Mouse (Mus musculus): ENCODE measurements around the gene Sv2c.

Sv2c gene

GRCm38 (mm10) chr13:96052755-96053154 is 79.6 kb downstream of the Sv2c start:
- in situ Hi-C loops (cut with MseI, MboI) = no loop called here

GRCm38 (mm10) chr13:96045396-96045795 is 87.0 kb downstream of the Sv2c start:
- in situ Hi-C loops (cut with MseI, MboI) = no loop called here

- in situ Hi-C loops (cut with MseI, MboI) = no loop called here
These were observed 91.9 kb downstream of the Sv2c start for GRCm38 (mm10) chr13:96040275-96041042.

- in situ Hi-C loops (cut with MseI, MboI) = no loop called here
These were observed 92.8 kb downstream of the Sv2c start for GRCm38 (mm10) chr13:96039536-96039935.

- in situ Hi-C loops (cut with MseI, MboI) = no loop called here
These were observed 101.8 kb downstream of the Sv2c start for GRCm38 (mm10) chr13:96030368-96031223.

GRCm38 (mm10) chr13:96023858-96024257 is 108.5 kb downstream of the Sv2c start:
- in situ Hi-C loops (cut with MseI, MboI) = no loop called here

GRCm38 (mm10) chr13:96015516-96015915 is 116.9 kb downstream of the Sv2c start:
- in situ Hi-C loops (cut with MseI, MboI) = no loop called here

- in situ Hi-C loops (cut with MseI, MboI) = no loop called here
These were observed 121.4 kb downstream of the Sv2c start for GRCm38 (mm10) chr13:96010861-96011511.

GRCm38 (mm10) chr13:96008975-96009374 is 123.4 kb downstream of the Sv2c start:
- in situ Hi-C loops (cut with MseI, MboI) = no loop called here

- in situ Hi-C loops (cut with MseI, MboI) = no loop called here
These were observed 124.2 kb downstream of the Sv2c start for GRCm38 (mm10) chr13:96008154-96008553.

GRCm38 (mm10) chr13:96003539-96003938 is 128.8 kb downstream of the Sv2c start:
- in situ Hi-C loops (cut with MseI, MboI) = no loop called here

- in situ Hi-C loops (cut with MseI, MboI) = no loop called here
These were observed 129.9 kb downstream of the Sv2c start for GRCm38 (mm10) chr13:96002475-96002874.

- in situ Hi-C loops (cut with MseI, MboI) = no loop called here
These were observed 133.0 kb downstream of the Sv2c start for GRCm38 (mm10) chr13:95999396-95999795.

GRCm38 (mm10) chr13:95997294-95997693 is 135.1 kb downstream of the Sv2c start:
- in situ Hi-C loops (cut with MseI, MboI) = no loop called here

GRCm38 (mm10) chr13:95994705-95995703 is 137.4 kb downstream of the Sv2c start:
- in situ Hi-C loops (cut with MseI, MboI) = no loop called here

- in situ Hi-C loops (cut with MseI, MboI) = no loop called here
These were observed 144.2 kb downstream of the Sv2c start for GRCm38 (mm10) chr13:95988181-95988580.

- in situ Hi-C loops (cut with MseI, MboI) = no loop called here
These were observed 145.2 kb downstream of the Sv2c start for GRCm38 (mm10) chr13:95987147-95987546.

GRCm38 (mm10) chr13:95986375-95986774 is 146.0 kb downstream of the Sv2c start:
- in situ Hi-C loops (cut with MseI, MboI) = no loop called here

- in situ Hi-C loops (cut with MseI, MboI) = no loop called here
These were observed 157.2 kb downstream of the Sv2c start for GRCm38 (mm10) chr13:95975225-95975624.

- in situ Hi-C loops (cut with MseI, MboI) = no loop called here
These were observed 158.3 kb downstream of the Sv2c start for GRCm38 (mm10) chr13:95974106-95974505.

GRCm38 (mm10) chr13:95973368-95973958 is 158.9 kb downstream of the Sv2c start:
- in situ Hi-C loops (cut with MseI, MboI) = no loop called here
